Mouse (Mus musculus) gastrocnemius, postnatal 14 days (tissue): Measurements from ENCODE around the gene Anxa3. TPM values are rescaled to one million over a fixed set of nuclear protein-coding genes. Genes with fewer than 3 reads are reported as not detected.

Source experiments
- total RNA-seq, 2 experiments: library from RNA; stranded (reverse); gene quantifications; 2 replicates each; pipeline ENCODE4 v1.2.3; 2021

Anxa3 gene
- total RNA-seq, 2 experiments from 2014 or later: 16.6 to 22.5 TPM

Other genes with a start within 250 kb of the Anxa3 start
- gene Bmp2k, start 204.3 kb downstream of the Anxa3 start, total RNA-seq: 10 to 100 TPM; 10.5 to 11.3 TPM